Mouse (Mus musculus) adrenal gland, postnatal 4 days (tissue): ENCODE results near the gene Dscaml1. TPM values are rescaled to one million over a fixed set of nuclear protein-coding genes. Genes with fewer than 3 reads are reported as not detected.

Experiments
- DNase-seq, 2 experiments: peaks; one replicate each; pipeline ENCODE4 v3.0.0; 2021 to 2022; ENCODE audit warnings: low spot score in 2 of 2, mixed read lengths in 2 of 2
- total RNA-seq, 2 experiments: library from RNA; stranded (reverse); gene quantifications; 2 replicates each; pipeline ENCODE4 v1.2.3; 2021

Dscaml1 gene
- total RNA-seq, 2 experiments from 2014 or later = 2.3 to 2.5 TPM

DNA sequence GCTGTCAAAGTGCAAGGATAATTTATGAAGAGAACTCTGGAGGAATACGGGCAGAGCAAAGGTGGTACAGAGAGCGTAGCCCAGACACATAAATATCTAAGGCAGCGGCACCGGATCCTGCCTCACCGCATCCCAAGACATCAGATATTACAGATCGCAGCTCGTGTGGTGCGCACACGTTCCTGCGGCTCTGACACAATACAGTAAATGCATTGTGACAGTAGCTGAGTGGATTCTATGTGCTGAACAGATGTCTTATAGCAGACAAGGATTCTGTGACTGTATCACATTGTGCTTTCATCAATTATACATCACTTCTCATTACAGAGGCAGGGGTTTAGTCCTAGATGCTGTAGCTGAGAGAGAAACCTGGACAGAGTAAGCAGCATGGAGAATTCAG is 191.5 kb downstream of the Dscaml1 start:
- no peak for DNase-seq

DNA sequence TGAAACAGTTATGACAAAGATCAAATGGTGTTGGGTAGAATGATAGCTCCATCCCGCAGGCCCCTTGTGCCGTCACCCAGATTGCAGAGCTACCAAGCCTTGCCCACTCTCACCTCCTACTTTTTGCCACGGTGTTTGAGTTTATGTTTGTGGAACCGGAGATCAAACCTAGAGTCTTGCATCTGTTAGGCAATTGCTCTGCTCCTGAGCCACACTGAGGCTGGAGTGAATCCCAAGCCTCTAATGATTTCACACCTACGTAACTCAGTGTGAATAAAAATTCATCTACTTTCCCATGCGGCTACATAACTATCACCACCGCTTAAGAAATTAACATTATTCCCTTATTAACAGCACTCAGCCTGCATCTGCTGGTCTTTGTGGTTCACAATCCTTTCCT is 192.0 kb downstream of the Dscaml1 start:
- DNase-seq = no peak

GRCm38 (mm10) chr9:45620049-45620448 is 193.6 kb downstream of the Dscaml1 start:
- no peak for DNase-seq

GRCm38 (mm10) chr9:45620920-45621319 is 194.5 kb downstream of the Dscaml1 start:
- DNase-seq = no peak

DNA sequence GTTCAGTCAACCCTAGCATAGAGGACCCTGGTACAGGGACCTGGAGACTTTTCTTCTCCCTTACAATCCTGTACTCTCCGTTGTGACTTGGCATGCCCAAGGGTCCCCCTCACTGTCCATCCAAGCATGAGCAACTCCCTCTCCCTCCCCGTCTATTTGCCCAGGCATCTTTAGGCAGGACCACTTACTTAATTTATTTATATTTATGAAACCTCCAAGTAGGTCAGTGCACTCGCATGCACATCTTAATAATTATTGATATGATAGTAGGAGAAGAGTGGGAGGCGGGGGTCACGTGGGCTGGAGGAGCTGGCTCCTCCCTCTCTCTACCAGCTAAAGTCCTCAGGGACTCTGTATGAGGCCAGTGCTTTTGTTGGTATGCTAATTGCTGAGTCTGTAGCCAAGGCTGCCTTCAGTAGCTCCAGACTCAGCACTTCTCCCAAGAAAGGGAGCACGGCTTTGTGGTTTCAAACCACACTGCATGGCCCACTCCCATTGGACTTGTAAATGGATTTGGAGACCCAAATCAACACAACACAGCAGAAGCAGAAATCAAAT is 199.5 kb downstream of the Dscaml1 start:
- no peak for DNase-seq

DNA sequence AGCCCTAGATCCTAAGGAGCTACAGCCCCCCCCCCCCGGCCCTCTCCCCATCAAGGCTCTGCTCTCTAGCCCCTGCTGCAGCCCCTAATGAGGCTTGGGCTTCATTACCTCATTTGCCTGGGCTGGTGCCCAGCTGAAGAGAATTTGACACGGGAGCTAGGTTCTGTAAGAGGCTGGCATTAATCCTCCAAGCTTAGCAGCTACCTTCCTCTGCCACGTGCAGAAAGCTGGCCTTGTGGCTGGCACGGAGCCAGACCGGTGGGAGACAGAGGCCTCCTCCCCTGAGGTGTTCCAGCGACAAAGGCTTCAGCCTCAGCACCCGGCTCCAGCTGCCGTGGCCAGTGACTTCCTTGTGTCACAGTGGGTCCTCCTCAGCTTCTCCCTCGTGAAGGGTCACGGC is 206.1 kb downstream of the Dscaml1 start:
- peak in 1 of 2 experiments; percentile 10 for DNase-seq

GRCm38 (mm10) chr9:45633036-45633435 is 206.6 kb downstream of the Dscaml1 start:
- peak in 1 of 2 experiments; percentile 9 for DNase-seq

- DNase-seq = no peak
Measured at GRCm38 (mm10) chr9:45634978-45635377, 208.6 kb downstream of the Dscaml1 start.

DNA sequence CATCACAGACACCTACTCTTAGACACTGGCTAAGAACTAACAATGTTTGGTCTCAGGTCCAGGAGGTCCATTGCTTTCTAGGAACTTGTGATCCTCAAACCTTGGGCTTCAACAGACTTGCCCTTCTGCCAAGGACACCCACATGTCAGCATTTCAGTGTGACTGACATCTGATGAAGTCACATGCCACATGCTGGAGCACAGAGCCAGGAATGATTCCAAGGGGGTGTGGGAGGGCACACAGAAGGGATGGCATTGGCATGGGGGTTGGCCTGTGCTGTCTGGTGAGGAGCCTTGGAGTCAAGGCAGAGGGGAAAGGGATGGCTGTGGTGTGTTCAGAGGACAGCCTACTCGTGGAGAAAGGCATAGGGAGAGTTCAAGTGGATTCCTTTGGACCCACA is 210.9 kb downstream of the Dscaml1 start:
- no peak for DNase-seq

DNA sequence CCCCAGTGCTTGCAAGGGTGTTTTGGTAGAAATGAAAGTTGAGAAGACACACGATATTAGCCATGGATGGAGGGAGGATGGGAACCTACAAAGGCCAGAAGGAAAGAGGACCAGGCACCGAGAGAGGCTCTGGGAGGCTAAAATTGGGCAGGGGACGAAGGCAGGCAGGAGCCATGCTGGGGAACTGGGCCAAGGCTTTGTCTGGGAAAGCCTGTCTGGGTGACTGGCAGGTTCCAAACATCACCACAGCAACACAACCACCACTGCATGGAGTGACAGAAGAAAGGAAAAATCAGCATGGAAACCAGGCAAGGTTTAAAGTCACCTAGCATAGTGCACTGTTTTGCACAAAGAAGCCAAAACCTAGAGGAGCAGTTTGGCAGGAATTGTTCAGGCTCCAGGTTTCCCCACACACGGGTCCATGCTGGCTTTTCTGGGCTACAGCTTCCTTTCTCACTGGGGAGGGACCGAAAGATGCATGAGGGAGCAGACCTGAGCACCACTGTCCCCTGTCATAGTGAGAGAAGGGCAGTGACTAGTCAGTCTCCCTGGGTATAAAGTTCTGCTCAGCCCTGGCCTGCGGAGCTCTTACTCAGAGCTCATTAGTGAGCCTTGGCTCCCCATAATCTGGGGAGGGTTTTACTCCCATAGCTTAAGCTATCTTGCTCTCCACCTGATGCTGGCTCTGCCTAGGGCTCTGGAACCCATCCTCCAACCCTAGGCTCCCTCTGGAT is 211.9 kb downstream of the Dscaml1 start:
- DNase-seq = no peak

- DNase-seq = no peak
Measured at GRCm38 (mm10) chr9:45644833-45645388, 218.5 kb downstream of the Dscaml1 start.

GRCm38 (mm10) chr9:45645526-45645925 is 219.1 kb downstream of the Dscaml1 start:
- no peak for DNase-seq

- DNase-seq = no peak
Measured at GRCm38 (mm10) chr9:45651078-45651809, 224.8 kb downstream of the Dscaml1 start.

GRCm38 (mm10) chr9:45651810-45652177 is 225.4 kb downstream of the Dscaml1 start:
- no peak for DNase-seq

DNA sequence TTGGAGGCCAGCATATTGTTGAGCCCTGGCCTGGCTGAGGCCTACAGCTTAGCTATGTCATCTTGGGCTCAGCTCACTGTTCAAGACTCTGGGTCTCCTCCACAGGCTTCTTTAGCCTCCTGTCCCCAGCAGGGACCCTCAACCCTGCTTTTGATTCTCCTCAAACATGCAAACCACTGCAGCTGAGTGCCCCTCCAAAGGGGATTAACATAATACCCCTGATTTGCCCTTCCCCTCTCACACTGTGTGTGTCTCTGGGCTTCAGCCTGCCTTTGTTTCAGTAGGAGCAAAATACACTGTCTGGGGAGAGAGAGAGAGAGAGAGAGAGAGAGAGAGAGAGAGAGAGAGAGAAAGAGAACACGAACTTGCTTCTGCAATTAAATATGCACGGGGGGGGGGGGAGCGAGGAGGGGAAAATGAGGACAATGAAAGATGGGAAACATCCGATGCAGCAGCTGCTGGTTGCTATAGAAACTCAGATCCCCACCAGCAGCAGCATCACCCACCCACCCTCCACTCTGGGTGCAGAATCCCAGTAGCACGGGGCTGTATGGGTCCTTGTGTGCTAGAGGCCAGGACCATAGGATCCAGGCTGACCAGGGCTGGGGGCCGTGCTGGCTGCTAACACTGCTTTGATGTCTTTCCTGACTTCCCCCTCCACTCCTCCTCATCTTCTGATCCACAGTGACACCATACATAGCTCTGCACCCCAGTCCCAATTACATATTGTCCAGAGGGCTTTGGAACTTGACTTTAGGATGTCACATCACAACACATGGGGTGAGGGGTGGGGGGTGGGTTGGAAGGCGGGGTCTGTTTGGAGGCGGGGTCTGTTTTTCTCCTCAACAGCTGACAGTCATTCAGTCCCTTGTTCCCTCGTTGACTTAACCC is 231.0 kb downstream of the Dscaml1 start:
- no peak for DNase-seq

GRCm38 (mm10) chr9:45660191-45660590 is 233.8 kb downstream of the Dscaml1 start:
- no peak for DNase-seq

DNA sequence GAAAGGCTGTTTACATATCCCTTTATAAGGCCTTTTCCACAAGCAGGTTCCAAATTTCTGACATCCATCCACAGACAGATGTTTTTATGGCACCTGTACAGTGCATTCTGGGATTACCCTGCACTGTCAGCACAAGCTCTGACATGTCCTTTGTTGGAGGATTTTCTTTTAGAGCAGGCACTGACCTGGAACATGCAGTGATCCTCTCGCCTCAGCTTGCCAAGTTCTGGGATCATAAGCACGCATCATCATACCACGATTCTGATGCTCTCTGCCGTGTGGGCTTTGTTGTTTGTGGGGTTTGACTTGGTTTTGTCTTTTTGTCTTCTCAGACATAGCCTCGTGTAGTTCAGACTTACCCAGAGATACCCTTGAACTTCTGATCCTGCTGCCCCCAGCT is 236.0 kb downstream of the Dscaml1 start:
- no peak for DNase-seq

- DNase-seq = no peak
Measured at GRCm38 (mm10) chr9:45663386-45664315, 237.2 kb downstream of the Dscaml1 start.

DNA sequence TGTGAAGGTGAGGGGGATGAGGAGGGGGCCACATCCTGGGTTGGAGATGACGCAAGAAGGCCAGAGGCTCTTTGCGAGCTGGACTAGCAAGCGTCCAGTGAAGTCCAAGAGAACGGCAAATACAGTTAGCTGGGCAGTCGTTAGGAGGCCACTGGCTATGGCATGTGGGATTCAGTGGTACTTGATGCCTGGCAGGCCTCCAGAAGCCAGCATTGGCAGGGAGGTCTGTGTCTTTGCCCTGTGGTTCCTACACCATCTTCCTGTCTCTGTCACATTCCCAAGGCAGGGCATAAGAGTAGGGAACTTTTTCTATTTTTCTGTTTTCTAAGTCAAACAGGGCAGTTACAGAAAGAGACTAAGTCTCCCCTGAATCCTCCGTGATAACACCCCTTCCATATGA is 237.9 kb downstream of the Dscaml1 start:
- no peak for DNase-seq

DNA sequence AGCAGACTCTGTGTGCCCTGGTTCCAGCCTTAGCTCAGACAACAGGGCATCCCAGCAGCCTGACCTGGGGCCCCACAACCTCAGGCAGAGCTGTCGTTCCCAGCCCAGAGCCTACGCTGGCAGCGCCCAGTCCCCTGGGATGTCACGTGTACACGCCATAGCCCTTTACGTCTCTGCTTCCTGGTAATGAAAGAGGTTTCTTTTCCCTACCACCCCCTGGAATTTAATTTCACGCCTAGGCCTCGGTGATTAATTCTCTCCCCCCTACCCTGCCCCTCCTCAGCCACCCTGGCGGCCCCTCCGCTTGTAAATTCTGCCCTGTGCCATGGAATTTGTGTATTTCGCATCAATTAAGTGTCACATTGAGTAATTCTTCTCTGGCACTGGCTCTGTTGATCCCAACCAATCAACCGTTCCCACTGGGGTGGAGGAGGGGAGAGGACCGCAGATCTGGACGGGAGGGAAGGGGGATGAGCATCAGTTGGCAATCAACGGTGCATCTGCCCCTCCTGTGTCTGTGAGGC is 238.5 kb downstream of the Dscaml1 start:
- no peak for DNase-seq
